Mouse (Mus musculus): Measurements from ENCODE around the gene Trim34a. TPM values are rescaled to one million over a fixed set of nuclear protein-coding genes. Genes with fewer than 3 reads are reported as not detected.

The Trim34a gene
- total RNA-seq, 2 experiments from 2014 or later, result 4.4 to 6.1 TPM

Other genes with a start within 250 kb of the Trim34a start
- gene Olfr638, start 245.7 kb upstream of the Trim34a start, total RNA-seq (2021), result not detected
- under 1 TPM in 1 of 2 experiments, not detected in 1; 0.10 TPM for gene Olfr639, start 227.2 kb upstream of the Trim34a start, total RNA-seq (2021)
- not detected for gene Olfr640, start 218.9 kb upstream of the Trim34a start, total RNA-seq (2021)
- gene Olfr641, start 209.0 kb upstream of the Trim34a start, total RNA-seq (2021), result not detected
- not detected for gene Olfr642, start 191.8 kb upstream of the Trim34a start, total RNA-seq (2021)
- not detected for gene 4930516K23Rik, start 183.0 kb upstream of the Trim34a start, total RNA-seq (2021)
- gene Olfr644, start 172.6 kb upstream of the Trim34a start, total RNA-seq (2021), result not detected
- gene Olfr645, start 159.0 kb upstream of the Trim34a start, total RNA-seq (2021), result not detected
- gene Olfr646, start 139.6 kb upstream of the Trim34a start, total RNA-seq (2021), result not detected
- not detected for gene Ubqln5, start 114.6 kb upstream of the Trim34a start, total RNA-seq (2021)
- not detected for gene Olfr643, start 107.1 kb upstream of the Trim34a start, total RNA-seq (2021)
- not detected for gene Ubqln3, start 101.2 kb upstream of the Trim34a start, total RNA-seq (2021)
- not detected for gene Ubqlnl, start 93.9 kb upstream of the Trim34a start, total RNA-seq (2021)
- not detected for gene Olfm5, start 79.6 kb upstream of the Trim34a start, total RNA-seq (2021)
- gene Olfr648, start 61.1 kb upstream of the Trim34a start, total RNA-seq (2021), result not detected
- gene Olfr649, start 48.5 kb upstream of the Trim34a start, total RNA-seq (2021), result not detected
- under 1 TPM; 0.29 to 0.46 TPM for gene Trim6, start 25.7 kb upstream of the Trim34a start, total RNA-seq (2021)
- gene Trim5, start 43.6 kb downstream of the Trim34a start, total RNA-seq (2021), result 1 to 10 TPM; 2.0 to 2.8 TPM
- gene Trim12a, start 71.0 kb downstream of the Trim34a start, total RNA-seq (2021), result 10 to 100 TPM in 1 of 2 experiments, 1 to 10 TPM in 1; 6.9 to 10.2 TPM
- under 1 TPM; 0.38 to 0.56 TPM for gene Trim34b, start 85.0 kb downstream of the Trim34a start, total RNA-seq (2021)
- 10 to 100 TPM in 1 of 2 experiments, 1 to 10 TPM in 1; 6.3 to 10.0 TPM for gene Trim12c, start 108.9 kb downstream of the Trim34a start, total RNA-seq (2021)
- under 1 TPM in 1 of 2 experiments, not detected in 1; 0.38 TPM for gene Trim30b, start 125.4 kb downstream of the Trim34a start, total RNA-seq (2021)
- gene Trim30c, start 156.4 kb downstream of the Trim34a start, total RNA-seq (2021), result under 1 TPM; 0.17 to 0.22 TPM
- gene Trim30a, start 220.7 kb downstream of the Trim34a start, total RNA-seq (2021), result 1 to 10 TPM; 4.8 to 5.1 TPM

All from adrenal gland, adult 18-20 months (tissue).